Mouse (Mus musculus) cerebellum, adult 2 months (tissue): ENCODE measurements around the gene Gm8374. TPM values are rescaled to one million over a fixed set of nuclear protein-coding genes. Genes with fewer than 3 reads are reported as not detected.
"Not testable (repeated sequence)": the region's sequence is repeated elsewhere in the genome, so short reads cannot be mapped to it uniquely, and the experiment has no call there.

ENCODE experiments used
- DNase-seq, 2 experiments: peaks; one replicate each; pipeline ENCODE4 v3.0.0; 2021
- H3K27ac ChIP-seq: fragments of 200-500 bp; 2 replicates; pipeline ENCODE4 v1.5.1; 2012; ENCODE audit warnings: low read length, control low read depth, inconsistent platforms; ENCODE audit not compliant: insufficient read depth
- H3K27me3 ChIP-seq: fragments of 200-500 bp; 2 replicates; pipeline ENCODE4 v1.6.1; 2012; ENCODE audit warnings: inconsistent platforms, mild to moderate bottlenecking, low read length, moderate library complexity; ENCODE audit not compliant: control insufficient read depth, insufficient read depth
- H3K4me1 ChIP-seq: fragments of 200-500 bp; 2 replicates; pipeline ENCODE4 v1.6.1; 2011; ENCODE audit warnings: low read length; ENCODE audit not compliant: control insufficient read depth, insufficient read depth
- H3K4me3 ChIP-seq: fragments of 200-500 bp; replicated peaks from 2 replicates; pipeline ENCODE3; 2011; ENCODE audit warnings: mild to moderate bottlenecking, low read depth, low read length, control low read depth; ENCODE audit not compliant: insufficient read depth
- WGBS: fragments of 180-500 bp; shearing (Covaris S2); methylation state at CpG from one replicate; pipeline ENCODE4 v1.1.7; 2018; 5-methylcytosine and 5-hydroxymethylcytosine counted together
- polyA plus RNA-seq: library from polyadenylated mRNA; depleted of rRNA; stranded (reverse); fragments of >200 nt; gene quantifications from 2 replicates; pipeline ENCODE4 v1.2.3, GENCODE M21; 2012; rRNA removed

Gm8374 gene
- polyA plus RNA-seq: not detected in 2 replicates

DNA sequence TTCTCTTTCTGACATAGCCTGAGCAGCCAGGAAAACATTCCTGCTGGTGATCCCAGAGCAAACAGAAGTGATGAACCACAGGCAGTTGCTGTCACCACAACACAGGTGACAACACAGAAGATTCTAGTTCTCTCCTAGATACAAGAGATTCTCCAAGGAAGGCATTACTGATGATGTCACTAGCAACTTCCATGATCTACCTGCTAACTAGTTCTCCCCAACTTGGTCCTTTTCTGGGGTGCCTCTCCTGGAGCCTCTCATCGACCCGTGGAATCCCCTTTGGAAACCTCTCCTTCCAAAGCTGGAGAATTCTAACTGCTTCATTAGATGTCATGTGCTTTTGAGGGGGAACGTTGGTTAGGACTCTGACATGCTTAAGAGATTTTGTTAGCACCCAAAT lies at the start of gene Gm8374:
Gene Gm8374, minus strand, starts transcription at position 101 of the 400 bp plus-strand sequence.
- not testable (repeated sequence) for DNase-seq, H3K4me1 ChIP-seq, H3K27me3 ChIP-seq, H3K4me3 ChIP-seq, H3K27ac ChIP-seq
- 82% methylated on average over 3 of the region's 3 CpGs for WGBS

DNA sequence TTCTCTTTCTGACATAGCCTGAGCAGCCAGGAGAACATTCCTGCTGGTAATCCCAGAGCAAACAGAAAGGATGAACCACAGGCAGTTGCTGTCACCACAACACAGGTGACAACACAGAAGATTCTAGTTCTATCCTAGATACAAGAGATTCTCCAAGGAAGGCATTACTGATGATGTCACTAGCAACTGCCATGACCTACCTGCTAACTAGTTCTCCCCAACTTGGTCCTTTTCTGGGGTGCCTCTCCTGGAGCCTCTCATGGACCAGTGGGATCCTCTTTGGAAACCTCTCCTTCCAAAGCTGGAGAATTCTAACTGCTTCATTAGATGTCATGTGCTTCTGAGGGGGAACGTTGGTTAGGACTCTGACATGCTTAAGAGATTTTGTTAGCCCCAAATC lies 32.6 kb downstream of the Gm8374 start, which contains the start of gene Gm5797:
Gene Gm5797, minus strand, starts transcription at position 101 of the 400 bp plus-strand sequence.
- no CpG with 5 or more reads among the region's 1 CpGs for WGBS
- H3K4me1 ChIP-seq, DNase-seq, H3K4me3 ChIP-seq, H3K27me3 ChIP-seq, H3K27ac ChIP-seq: not testable (repeated sequence)

DNA sequence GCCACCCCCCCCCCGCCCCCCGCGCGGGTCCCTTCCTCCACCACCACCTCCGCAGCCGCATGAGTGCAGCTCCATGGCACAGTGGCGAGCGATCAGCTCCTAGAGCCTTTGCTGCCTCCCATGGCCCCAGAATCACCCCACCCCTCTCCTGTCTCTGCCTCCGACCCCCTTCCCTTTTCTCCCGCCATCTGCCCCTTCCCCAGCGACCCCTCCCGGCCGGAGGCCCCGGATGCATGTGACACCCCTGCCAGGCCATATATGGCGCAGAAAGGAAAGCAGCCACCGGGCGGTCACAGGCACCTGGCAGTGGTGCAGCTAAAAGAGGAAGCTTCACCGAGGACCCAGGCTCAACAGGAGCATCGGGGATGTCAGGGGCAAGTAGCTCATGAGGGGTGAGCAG lies 49.8 kb downstream of the Gm8374 start:
- peak; percentile 0 to 5 for DNase-seq
- not testable (repeated sequence) for H3K4me3 ChIP-seq, H3K27ac ChIP-seq, H3K27me3 ChIP-seq, H3K4me1 ChIP-seq
- WGBS: 1% methylated on average over 17 of the region's 19 CpGs

GRCm38 (mm10) chr14:7314661-7315060 lies 50.3 kb downstream of the Gm8374 start, which contains the start of gene Gm3739:
Gene Gm3739, minus strand, starts transcription at chr14:7315049.
- not testable (repeated sequence) for H3K27me3 ChIP-seq, H3K27ac ChIP-seq, H3K4me1 ChIP-seq, H3K4me3 ChIP-seq
- DNase-seq: peak in 1 of 2 experiments; percentile 6
- 1% methylated on average over 28 of the region's 35 CpGs for WGBS

Other genes with a start within 250 kb of the Gm8374 start
- gene Gm6676, start 239.7 kb downstream of the Gm8374 start, polyA plus RNA-seq: not detected in 2 replicates
- gene Gm3512, start 190.6 kb downstream of the Gm8374 start, polyA plus RNA-seq: 1.7 TPM in 2 replicates
- gene Gm16434, start 170.6 kb downstream of the Gm8374 start, polyA plus RNA-seq: not detected in 2 replicates
- not detected in 2 replicates for gene Gm3727, start 100.4 kb downstream of the Gm8374 start, polyA plus RNA-seq
- 0.98 and 1.1 TPM in 2 replicates for gene Gm3739, start 50.1 kb downstream of the Gm8374 start, polyA plus RNA-seq
- gene Gm5797, start 32.7 kb downstream of the Gm8374 start, polyA plus RNA-seq: not detected in 2 replicates
- gene Gm3755, start 85.8 kb upstream of the Gm8374 start, polyA plus RNA-seq: not detected in 2 replicates
- 0.46 and 0.85 TPM in 2 replicates for gene Gm3752, start 118.6 kb upstream of the Gm8374 start, polyA plus RNA-seq
- gene Gm3558, start 203.4 kb upstream of the Gm8374 start, polyA plus RNA-seq: 3.1 and 3.2 TPM in 2 replicates
- not detected in 2 replicates for gene Gm10338, start 230.5 kb upstream of the Gm8374 start, polyA plus RNA-seq